Mouse (Mus musculus): ENCODE data around the gene Slc15a3. TPM values are rescaled to one million over a fixed set of nuclear protein-coding genes. Genes with fewer than 3 reads are reported as not detected.

The Slc15a3 gene
- polyA plus RNA-seq, 1 experiment from 2014 or later = 0.20 TPM

DNA sequence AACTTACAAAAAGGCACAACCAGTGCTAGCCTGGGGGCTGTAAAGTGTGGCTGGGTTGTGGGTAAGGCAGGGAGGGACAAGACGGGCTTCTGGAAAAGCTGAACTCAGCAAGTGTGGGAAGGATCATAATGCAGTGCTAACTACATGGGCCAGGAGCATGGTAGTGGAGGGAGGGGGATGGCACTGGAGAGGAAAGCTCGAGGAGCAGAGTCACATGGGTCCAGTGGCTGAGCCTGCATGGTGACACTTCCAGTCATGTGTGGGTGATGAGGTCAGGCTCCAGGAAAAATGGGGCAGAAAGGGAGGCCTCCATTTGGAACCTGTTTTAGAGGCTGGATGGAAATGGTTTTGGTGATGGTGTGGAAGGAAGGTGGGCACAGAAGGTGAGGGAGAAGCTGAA, 17.0 kb downstream of the Slc15a3 start:
- DNase-seq (ENCODE audit: low spot score) = no peak
- Histone ChIP-seq H3K9me3 (replicated peaks) (no peaks in the 10 kb centered on the region), H3K27ac (replicated peaks) (no peak overlapping the region), H3K27me3 (ENCODE audit: low read depth, poor library complexity, severe bottlenecking) (no peaks in the 10 kb centered on the region), H3K36me3 (peaks cover 64% of the 10 kb centered on the region), H3K4me1 (peaks cover 4% of the 10 kb centered on the region; the same call in 1 of the 2 replicates), H3K4me3 (no peak overlapping the region)
- WGBS = 72% methylated on average over 2 of the region's 2 CpGs

DNA sequence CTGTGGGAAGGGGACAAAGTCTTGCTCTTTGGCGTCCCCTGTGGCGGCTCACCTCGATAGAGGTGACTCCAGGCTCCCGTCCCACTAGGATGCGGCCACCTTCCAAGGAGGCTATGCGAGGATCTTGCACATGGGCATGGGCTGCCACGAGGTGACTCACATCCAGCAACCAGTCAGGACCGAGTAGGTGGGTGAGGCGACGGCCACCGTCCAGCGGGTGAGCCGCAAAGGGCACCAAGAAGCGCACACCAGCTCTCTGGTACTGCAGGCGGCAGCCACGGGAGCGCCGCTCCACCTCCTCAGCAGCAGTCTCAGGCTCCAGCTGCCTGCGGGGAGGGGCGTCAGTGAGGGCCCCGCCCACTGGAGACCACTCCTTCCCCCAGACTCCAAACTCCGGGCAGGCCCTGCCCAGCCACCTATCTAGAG, 20.6 kb downstream of the Slc15a3 start:
- no peaks in the 10 kb centered on the region for H3K9me3 ChIP-seq (replicated peaks)
- DNase-seq (ENCODE audit: low spot score) = no peak
- H3K27ac ChIP-seq (replicated peaks) = no peak overlapping the region
- no peak overlapping the region for H3K4me3 ChIP-seq
- peaks cover 4% of the 10 kb centered on the region; the same call in 1 of the 2 replicates for H3K4me1 ChIP-seq
- no peaks in the 10 kb centered on the region for H3K27me3 ChIP-seq (ENCODE audit: low read depth, poor library complexity, severe bottlenecking)
- H3K36me3 ChIP-seq = peaks cover 96% of the 10 kb centered on the region
- WGBS = 50% methylated on average over 22 of the region's 22 CpGs

DNA sequence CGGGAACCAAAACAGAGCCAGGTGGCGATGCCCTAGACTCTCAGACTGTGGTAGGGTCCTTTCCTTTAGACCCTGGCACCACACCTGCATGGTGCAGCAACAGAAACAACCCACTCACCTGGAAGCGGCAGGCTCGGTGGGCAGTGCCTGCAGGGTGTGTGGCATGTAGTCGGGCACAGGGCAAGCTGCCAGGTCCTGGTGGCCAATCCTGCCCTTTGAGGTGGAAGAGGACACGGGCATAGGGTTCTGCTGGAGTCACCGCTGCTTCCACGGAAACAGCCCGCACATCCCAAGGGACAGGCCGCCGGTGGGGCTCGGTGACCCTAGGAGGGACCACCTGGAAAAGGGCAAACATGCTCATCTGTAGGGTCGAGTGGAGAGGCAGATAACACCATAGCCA, 26.8 kb downstream of the Slc15a3 start:
- Histone ChIP-seq H3K4me3 (no peak overlapping the region), H3K27me3 (ENCODE audit: low read depth, poor library complexity, severe bottlenecking) (0 out of 2 replicates have a peak, but pooled peaks cover 4% of the 10 kb centered on the region), H3K36me3 (peaks cover 69% of the 10 kb centered on the region), H3K9me3 (replicated peaks) (no peaks in the 10 kb centered on the region), H3K27ac (replicated peaks) (no peak overlapping the region), H3K4me1 (peaks cover 39% of the 10 kb centered on the region)
- no peak for DNase-seq (ENCODE audit: low spot score)
- 93% methylated on average over 13 of the region's 13 CpGs for WGBS

DNA sequence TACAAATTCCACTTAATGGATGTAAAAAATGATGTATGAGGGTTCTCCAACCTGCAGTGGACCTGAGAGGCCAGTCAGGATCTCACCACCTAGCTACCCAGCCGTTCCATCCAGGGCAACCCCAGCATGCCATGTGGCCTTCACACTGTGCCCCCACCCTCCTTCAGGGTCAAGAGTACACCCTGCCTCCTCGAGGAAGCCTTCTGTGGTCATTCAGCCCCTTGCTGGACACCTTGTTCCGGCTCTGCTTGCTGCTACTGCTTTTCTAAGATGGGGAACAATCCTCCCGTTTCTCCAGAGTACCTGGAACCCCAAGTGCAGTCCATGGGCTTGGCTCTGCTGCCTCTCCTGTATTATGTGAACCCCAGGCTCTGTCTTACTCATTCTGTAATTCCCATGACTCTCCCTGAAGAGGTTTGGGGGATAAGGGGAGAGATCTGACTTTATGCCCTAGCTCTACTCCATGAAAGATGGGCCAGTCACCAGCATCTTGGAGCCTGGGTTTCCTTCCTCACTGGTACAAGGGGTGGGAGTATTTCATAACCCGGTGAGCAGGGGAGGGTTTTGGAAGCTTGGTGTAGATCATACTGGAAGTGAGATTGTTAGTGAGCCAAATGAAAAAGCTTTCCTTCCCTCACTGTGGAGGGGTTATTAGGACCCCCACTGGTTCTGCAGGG, 28.6 kb downstream of the Slc15a3 start:
- Histone ChIP-seq H3K27ac (replicated peaks) (peak overlapping the region; percentile 99), H3K36me3 (peaks cover 69% of the 10 kb centered on the region), H3K4me1 (peaks cover 39% of the 10 kb centered on the region), H3K4me3 (peak overlapping the region; percentile 92), H3K9me3 (replicated peaks) (no peaks in the 10 kb centered on the region), H3K27me3 (ENCODE audit: low read depth, poor library complexity, severe bottlenecking) (0 out of 2 replicates have a peak, but pooled peaks cover 4% of the 10 kb centered on the region)
- DNase-seq (ENCODE audit: low spot score) = no peak
- 40% methylated on average over 5 of the region's 5 CpGs for WGBS

DNA sequence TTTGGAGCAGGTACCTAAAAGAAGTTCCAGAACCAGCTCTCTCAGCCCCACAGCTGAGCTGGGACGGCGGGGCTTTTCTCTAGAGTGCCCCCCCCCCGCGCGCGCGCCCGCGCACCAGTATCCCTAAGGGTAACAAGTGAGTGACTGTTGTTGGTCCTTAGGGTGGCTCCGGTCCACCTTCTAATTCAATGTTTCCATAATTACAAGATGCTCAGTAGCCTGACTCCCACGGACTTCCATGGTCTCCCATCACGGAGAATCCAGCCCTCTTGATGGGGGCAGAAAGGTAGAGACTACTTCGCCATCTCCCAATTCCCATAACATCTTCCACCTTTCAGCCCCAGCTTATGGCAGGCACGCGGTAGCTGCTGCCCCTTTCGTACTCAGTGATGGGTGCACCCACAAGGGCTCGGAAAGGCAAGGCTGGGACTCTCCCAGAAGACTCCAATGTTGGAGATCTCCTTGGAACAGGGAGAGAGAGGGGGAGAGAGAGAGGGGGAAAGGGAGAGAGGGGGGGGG, 29.2 kb downstream of the Slc15a3 start:
- Histone ChIP-seq H3K9me3 (replicated peaks) (no peaks in the 10 kb centered on the region), H3K27ac (replicated peaks) (peak overlapping the region; percentile 99), H3K36me3 (peaks cover 69% of the 10 kb centered on the region), H3K4me1 (peaks cover 39% of the 10 kb centered on the region), H3K27me3 (ENCODE audit: low read depth, poor library complexity, severe bottlenecking) (0 out of 2 replicates have a peak, but pooled peaks cover 4% of the 10 kb centered on the region), H3K4me3 (peak overlapping the region; percentile 92)
- WGBS = under 1% methylated on average over 17 of the region's 17 CpGs
- no peak for DNase-seq (ENCODE audit: low spot score)

DNA sequence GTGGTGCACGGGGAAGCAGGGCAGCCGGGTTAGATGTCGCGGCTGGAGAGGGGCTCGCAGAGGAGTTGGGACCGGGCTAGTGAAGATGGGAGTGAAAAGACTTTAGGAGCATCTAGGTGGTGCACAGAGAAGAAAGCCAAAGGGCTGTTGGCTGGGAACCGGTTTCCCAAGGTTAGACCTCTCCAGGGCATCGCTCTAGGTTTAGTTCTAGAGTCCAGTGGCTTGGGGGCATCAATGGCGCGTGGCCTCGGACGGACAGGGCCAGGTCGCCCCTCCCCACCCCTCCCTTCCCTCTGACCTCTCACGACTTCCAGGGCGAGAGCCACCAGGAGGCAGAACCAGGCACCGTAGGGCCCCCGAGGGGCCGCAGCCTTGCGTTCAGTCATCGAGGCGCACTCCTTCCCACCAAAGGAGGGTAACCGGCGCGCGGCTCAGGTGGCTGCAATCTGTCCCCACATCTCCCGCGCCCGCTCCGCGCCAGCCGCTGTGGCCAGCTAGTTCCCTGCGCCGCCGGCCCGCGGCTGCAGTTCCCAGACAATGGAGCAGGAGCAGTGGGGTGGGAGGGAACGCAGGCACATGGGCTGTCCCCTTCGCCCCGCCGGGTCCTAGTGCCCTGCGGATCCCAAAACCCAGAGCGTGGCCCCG, 29.8 kb downstream of the Slc15a3 start:
- WGBS = under 1% methylated on average over 43 of the region's 43 CpGs
- H3K4me3 ChIP-seq = peak overlapping the region; percentile 92
- peak overlapping the region; percentile 99 for H3K27ac ChIP-seq (replicated peaks)
- peaks cover 69% of the 10 kb centered on the region for H3K36me3 ChIP-seq
- peaks cover 39% of the 10 kb centered on the region for H3K4me1 ChIP-seq
- no peaks in the 10 kb centered on the region for H3K9me3 ChIP-seq (replicated peaks)
- H3K27me3 ChIP-seq (ENCODE audit: low read depth, poor library complexity, severe bottlenecking) = 0 out of 2 replicates have a peak, but pooled peaks cover 4% of the 10 kb centered on the region
- DNase-seq (ENCODE audit: low spot score) = peak; percentile 90

DNA sequence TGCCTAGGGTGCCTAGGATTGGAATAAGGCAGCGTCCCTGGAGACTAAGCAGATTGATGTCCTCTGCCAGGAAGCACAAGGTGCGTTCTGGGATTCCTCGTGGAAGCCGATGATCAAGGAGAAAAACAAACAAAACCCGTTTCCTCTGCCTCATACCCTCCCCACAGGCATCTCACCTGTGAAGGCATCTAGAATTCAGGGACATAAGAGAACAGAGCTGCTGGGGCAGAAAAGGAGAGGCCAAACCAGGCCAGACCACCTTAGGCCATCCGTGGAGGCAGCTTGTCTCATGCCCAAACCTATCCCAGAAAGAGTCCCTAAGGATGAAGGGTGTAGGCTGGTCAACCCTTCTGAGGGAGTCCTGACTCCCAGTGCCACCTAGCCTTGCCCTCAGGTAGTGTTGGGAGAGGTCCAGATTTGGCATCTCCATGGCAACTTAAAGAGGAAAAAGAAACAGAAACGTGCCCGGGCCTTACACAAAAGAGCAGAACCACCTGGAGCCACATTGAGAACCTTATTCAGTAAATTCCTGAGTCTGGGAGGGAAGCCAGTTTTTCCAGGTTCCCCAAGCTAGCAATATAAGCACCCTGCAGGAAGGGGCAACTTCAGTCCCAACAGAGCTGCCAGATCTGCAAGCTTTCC, 30.5 kb downstream of the Slc15a3 start, which contains the start of gene Tmem132a:
Tmem132a (minus strand) TSS at position 55 of the 642 bp plus-strand sequence.
- peaks cover 39% of the 10 kb centered on the region for H3K4me1 ChIP-seq
- H3K27ac ChIP-seq (replicated peaks) = peak within 1 kb of the TSS; percentile 99
- no peak for DNase-seq (ENCODE audit: low spot score)
- no peaks in the 10 kb centered on the region for H3K9me3 ChIP-seq (replicated peaks)
- 7% methylated on average over 8 of the region's 8 CpGs for WGBS
- peaks cover 67% of the 10 kb centered on the region for H3K36me3 ChIP-seq
- 0 out of 2 replicates have a peak, but pooled peaks cover 4% of the 10 kb centered on the region for H3K27me3 ChIP-seq (ENCODE audit: low read depth, poor library complexity, severe bottlenecking)
- H3K4me3 ChIP-seq = peak within 1 kb of the TSS; percentile 92

DNA sequence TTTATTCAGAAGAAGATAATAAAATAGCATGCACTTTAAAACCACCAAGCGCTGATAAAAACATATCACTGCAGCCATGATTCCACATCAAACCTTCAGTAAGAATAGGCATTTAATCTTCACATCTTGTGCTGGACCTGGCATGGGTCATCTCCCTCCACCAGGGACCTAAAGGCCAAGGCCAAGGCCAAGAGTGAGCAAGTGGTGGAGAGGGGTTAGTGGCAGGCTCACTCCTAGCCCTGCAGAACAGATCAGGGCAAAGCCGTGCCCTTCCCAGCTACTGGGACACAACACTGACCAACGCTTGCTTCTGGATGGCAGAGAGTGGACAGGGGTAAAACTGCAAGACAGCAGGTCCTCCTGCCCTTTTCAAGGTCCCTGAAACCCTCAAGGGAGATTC, 31.1 kb downstream of the Slc15a3 start:
- 0 out of 2 replicates have a peak, but pooled peaks cover 4% of the 10 kb centered on the region for H3K27me3 ChIP-seq (ENCODE audit: low read depth, poor library complexity, severe bottlenecking)
- H3K4me3 ChIP-seq = no peak overlapping the region
- DNase-seq (ENCODE audit: low spot score) = no peak
- peaks cover 66% of the 10 kb centered on the region for H3K36me3 ChIP-seq
- H3K4me1 ChIP-seq = peaks cover 39% of the 10 kb centered on the region
- no peak overlapping the region for H3K27ac ChIP-seq (replicated peaks)
- no peaks in the 10 kb centered on the region for H3K9me3 ChIP-seq (replicated peaks)
- 89% methylated on average over 3 of the region's 3 CpGs for WGBS

DNA sequence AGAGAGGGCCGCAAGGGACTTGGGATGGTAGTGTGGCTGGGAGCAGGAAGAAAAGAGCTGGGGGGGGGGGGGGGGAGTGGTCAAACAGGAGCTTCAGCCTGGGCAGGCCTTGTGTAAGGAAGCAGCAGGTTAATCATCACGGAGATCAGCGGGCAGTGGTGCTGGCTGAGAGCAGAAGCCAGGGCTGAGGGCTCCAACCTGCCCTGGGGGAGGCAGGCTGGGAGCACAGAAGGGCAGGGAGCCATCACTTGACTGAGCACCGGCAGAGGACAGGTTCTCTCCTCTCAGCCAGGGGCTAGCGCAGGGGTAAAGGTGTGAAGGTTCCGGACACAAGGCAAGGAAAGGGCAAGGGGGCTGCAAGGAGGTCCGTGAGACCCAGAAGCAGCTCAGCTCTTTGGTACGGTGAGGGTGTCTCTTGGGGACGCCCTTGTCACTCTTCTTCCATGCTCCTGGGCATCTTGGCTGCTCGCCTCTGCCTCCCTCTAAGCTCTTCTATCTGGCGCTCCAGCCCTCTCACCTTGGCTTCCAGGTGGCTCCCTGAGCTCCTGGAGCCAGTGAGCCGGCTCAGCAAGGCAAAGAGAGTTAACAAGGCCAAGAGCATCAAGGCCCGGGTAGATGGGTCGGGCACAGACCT, 31.9 kb downstream of the Slc15a3 start:
- Histone ChIP-seq H3K36me3 (peaks cover 58% of the 10 kb centered on the region), H3K9me3 (replicated peaks) (no peaks in the 10 kb centered on the region)

DNA sequence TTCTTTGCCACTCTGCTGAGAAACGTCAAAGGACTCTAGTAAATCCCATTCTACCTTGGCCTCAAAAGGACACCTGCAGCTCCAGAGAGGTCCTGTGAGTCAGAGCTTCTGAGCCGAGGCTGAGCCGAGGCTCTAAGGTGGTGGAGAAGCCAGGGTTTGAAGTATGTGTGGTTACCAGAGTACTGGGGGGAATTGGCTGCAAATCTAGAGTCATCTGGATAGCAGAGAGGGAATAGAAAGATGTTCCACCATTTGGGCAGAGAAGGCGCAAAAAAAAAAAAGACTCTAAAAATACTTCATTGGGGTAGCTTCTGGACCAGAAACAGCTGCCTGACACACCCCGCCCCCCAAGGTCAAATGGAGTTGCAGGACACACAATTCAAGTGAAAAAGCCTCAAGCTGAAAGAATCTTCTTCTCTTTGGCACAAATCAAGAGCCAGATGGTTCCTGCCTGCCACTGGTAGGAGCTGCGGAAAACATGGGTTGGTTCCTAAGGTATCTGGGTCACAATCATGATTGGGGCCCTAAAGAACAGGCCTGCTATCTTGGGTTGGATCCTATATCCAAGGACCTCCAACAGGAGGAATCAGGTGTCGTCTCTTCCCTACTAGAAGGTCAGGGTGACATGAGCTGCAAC, 38.8 kb downstream of the Slc15a3 start:
- H3K27ac ChIP-seq (replicated peaks) = no peak overlapping the region
- no peak overlapping the region for H3K4me3 ChIP-seq
- no peak for DNase-seq (ENCODE audit: low spot score)
- WGBS = 95% methylated on average over 7 of the region's 7 CpGs
- H3K9me3 ChIP-seq (replicated peaks) = 0 out of 2 replicates have a peak, but pooled peaks cover under 1% of the 10 kb centered on the region
- peaks cover 31% of the 10 kb centered on the region for H3K36me3 ChIP-seq
- H3K4me1 ChIP-seq = peaks cover 30% of the 10 kb centered on the region
- H3K27me3 ChIP-seq (ENCODE audit: low read depth, poor library complexity, severe bottlenecking) = no peaks in the 10 kb centered on the region

More for the DNA sequence above, 31.9 kb downstream of the Slc15a3 start:
- Histone ChIP-seq H3K4me1 (peaks cover 39% of the 10 kb centered on the region), H3K27ac (replicated peaks) (no peak overlapping the region), H3K27me3 (ENCODE audit: low read depth, poor library complexity, severe bottlenecking) (0 out of 2 replicates have a peak, but pooled peaks cover 4% of the 10 kb centered on the region), H3K4me3 (no peak overlapping the region)
- no peak for DNase-seq (ENCODE audit: low spot score)
- 78% methylated on average over 14 of the region's 14 CpGs for WGBS

DNA sequence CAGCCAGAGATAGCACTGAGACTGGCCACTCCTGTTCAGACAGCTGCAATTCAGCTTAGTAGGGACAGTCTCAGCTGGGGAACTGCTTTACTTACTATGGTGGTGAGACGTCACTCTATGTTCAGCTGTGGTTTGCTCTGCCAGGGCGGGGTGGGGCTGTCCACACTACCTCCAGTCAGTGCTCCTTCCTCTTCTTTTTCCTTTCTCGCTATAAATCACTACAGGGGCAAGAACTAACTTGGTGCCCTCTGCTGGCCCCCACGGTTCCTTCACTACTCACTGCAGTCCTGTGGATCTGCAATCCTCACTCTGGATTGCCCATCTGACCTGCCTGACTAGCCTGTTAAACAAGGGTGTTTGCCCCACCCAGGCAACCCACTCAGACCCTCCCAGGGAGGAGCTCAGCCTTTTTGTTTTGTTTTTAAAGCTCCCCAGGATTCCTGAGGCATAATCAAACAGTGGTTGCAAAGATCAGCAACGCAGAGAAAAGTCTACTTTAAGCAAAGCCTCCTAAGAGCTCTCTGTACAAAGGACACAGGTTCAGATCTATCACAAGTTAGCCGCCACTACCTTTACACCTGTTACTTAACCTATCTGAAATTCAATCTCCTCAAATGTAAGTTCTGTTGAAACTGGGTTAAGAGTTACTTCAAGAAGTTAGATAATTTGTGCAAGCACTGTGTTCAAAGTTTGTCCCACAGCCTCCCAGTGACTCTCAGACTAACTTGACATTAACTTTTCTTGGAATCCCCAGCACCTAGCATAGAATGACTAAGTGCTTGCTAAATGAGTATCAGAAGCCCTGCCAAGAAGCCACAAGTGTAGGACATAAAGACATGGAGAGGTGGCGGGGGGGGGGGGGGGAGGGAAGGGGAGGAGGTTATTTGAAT, 40.8 kb downstream of the Slc15a3 start:
- 44% methylated on average over 7 of the region's 7 CpGs for WGBS
- Histone ChIP-seq H3K4me3 (peak overlapping the region; percentile 61), H3K27ac (replicated peaks) (peak overlapping the region; percentile 98), H3K36me3 (peaks cover 13% of the 10 kb centered on the region), H3K27me3 (ENCODE audit: low read depth, poor library complexity, severe bottlenecking) (no peaks in the 10 kb centered on the region), H3K4me1 (peaks cover 30% of the 10 kb centered on the region), H3K9me3 (replicated peaks) (peaks cover 11% of the 10 kb centered on the region; the same call in 1 of the 2 replicates)
- no peak for DNase-seq (ENCODE audit: low spot score)

Data from midbrain, embryonic 10.5 days (tissue).